Mouse (Mus musculus) CD4-positive, CD25-positive, alpha-beta regulatory T cell (primary cell): ENCODE results near the gene Itpripl1. TPM values are rescaled to one million over a fixed set of nuclear protein-coding genes. Genes with fewer than 3 reads are reported as not detected.

Experiments used
- polyA plus RNA-seq: library from polyadenylated mRNA; unstranded; fragments of 100-300 nt; shearing (Covaris generic); gene quantifications from one replicate; pipeline ENCODE4 v1.2.1, GENCODE M21; 2017

Itpripl1 gene
- polyA plus RNA-seq: 5.3 TPM

GRCm38 (mm10) chr2:127143158-127144063 lies at the start of gene Itpripl1:
TSS of gene Itpripl1 (minus strand) at chr2:127143442.

GRCm38 (mm10) chr2:127133621-127134461 lies 9.4 kb downstream of the Itpripl1 start, which contains the start of gene Ncaph:
TSS of gene Ncaph (minus strand) at chr2:127133954.

Other genes with a start within 250 kb of the Itpripl1 start
- gene Sppl2a, start 210.2 kb downstream of the Itpripl1 start, polyA plus RNA-seq: 60.0 TPM
- 18.0 TPM for gene Ap4e1, start 134.7 kb downstream of the Itpripl1 start, polyA plus RNA-seq
- gene Blvra, start 72.8 kb downstream of the Itpripl1 start, polyA plus RNA-seq: 68.6 TPM
- 5.5 TPM for gene Ncaph, start 9.5 kb downstream of the Itpripl1 start, polyA plus RNA-seq
- 1.3 TPM for gene 1810024B03Rik, start 64.8 kb upstream of the Itpripl1 start, polyA plus RNA-seq
- 95.4 TPM for gene Snrnp200, start 64.9 kb upstream of the Itpripl1 start, polyA plus RNA-seq
- 76.9 TPM for gene Ciao1, start 104.4 kb upstream of the Itpripl1 start, polyA plus RNA-seq
- 48.9 TPM for gene Tmem127, start 104.5 kb upstream of the Itpripl1 start, polyA plus RNA-seq
- 96.8 TPM for gene Stard7, start 126.8 kb upstream of the Itpripl1 start, polyA plus RNA-seq
- gene Dusp2, start 192.7 kb upstream of the Itpripl1 start, polyA plus RNA-seq: 433 TPM
- 0.44 TPM for gene Astl, start 195.2 kb upstream of the Itpripl1 start, polyA plus RNA-seq
- 0.07 TPM for gene Adra2b, start 219.8 kb upstream of the Itpripl1 start, polyA plus RNA-seq